Mouse (Mus musculus): ENCODE results near the gene Akap13. TPM values are rescaled to one million over a fixed set of nuclear protein-coding genes. Genes with fewer than 3 reads are reported as not detected.

Akap13 gene
- polyA plus RNA-seq, 1 experiment from 2014 or later = 17.4 TPM

DNA sequence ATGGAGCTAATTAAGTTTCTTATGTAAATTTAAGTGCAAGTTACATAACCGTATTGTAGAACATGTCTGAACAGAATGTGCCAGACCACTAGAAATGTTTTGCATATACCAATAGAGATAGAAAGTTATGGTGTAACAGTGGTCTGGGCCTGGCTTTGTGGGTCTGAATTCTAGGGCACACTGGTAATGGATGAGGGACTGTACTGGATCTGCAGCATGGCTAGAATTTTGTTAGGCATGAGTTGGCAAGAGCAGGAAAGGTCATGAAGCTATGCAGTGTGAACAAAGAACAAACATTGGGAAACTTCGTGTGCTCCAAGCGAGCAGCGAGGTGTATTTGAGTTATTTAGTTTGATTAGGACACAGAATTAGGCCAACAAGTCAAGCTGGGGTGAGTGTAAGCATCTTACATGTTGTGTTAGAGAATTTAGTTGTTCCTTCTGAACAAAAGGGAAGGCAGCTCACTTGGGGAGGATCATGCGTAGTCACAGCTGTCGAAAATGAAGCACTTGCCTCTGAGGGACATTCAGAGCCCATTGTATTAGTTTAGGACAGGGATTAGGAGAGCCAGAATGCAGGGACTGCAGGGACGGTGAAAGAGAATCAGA is 15.1 kb downstream of the Akap13 start:
- no peak overlapping the region for H3K9ac ChIP-seq (ENCODE audit: low read depth, low read length)
- WGBS = 69% methylated on average over 7 of the region's 7 CpGs
- H3K4me3 ChIP-seq (ENCODE audit: low read depth, low read length) = no peak overlapping the region
- H3K36me3 ChIP-seq (ENCODE audit: control insufficient read depth, insufficient read depth) = no peaks in the 10 kb centered on the region
- H3K4me1 ChIP-seq (replicated peaks; ENCODE audit: control insufficient read depth, insufficient read depth, low read length) = peaks cover 6% of the 10 kb centered on the region; the same call in 1 of the 2 replicates
- H3K27ac ChIP-seq (ENCODE audit: low read depth, low read length) = no peak overlapping the region
- TF ChIP-seq CTCF (IDR thresholded peaks at IDR 0.05; ENCODE audit: low read depth) = no peak
- H3K9me3 ChIP-seq (ENCODE audit: control insufficient read depth) = no peaks in the 10 kb centered on the region
- no peak for ATAC-seq
- H3K27me3 ChIP-seq (replicated peaks; ENCODE audit: control insufficient read depth, insufficient read depth, low read length) = no peaks in the 10 kb centered on the region
- H3K4me2 ChIP-seq (replicated peaks; ENCODE audit: low read depth) = no peak overlapping the region

DNA sequence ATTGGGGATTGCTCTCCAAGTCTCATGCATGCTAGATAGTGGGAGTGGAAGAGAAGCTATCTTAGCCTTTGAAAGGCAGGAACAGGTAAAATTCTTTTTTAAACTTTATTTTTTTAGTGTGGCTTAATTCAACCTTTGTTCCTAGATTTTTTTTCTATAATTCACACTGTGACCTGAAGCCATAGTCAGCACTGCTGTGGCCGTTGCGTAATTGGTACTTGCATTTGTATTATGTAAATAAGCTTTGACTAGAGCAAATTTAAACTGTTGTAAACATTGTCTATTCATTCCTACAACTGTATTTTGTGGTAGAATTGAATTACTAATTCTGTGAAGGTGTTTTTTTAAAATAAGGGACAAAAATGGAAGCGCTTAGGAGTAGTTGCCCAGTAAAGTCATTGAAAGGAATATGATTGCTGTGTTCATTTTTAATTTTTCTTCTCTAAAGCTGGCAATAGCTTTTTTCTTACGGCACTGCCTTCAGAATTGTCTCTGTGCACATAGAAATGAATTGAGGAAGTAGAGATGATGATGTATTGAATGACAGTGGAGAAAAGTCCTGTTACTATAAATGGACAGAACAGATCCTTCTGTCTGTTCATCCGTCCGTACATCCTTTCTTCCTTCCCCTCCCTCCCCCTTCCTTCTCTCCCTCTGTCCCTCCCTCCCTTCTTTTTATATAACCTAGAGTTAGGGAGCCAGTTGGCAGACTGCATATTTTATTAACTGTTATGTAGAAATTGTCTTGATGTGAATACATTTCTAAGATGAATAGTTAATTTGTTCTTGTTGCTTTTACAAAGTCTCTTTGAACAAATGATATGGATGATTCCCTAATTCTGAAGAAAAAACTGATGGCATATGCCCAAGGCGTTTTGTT is 17.2 kb downstream of the Akap13 start:
- Histone ChIP-seq H3K4me1 (replicated peaks; ENCODE audit: control insufficient read depth, insufficient read depth, low read length) (peaks cover 6% of the 10 kb centered on the region; the same call in 1 of the 2 replicates), H3K4me3 (ENCODE audit: low read depth, low read length) (no peak overlapping the region), H3K9me3 (ENCODE audit: control insufficient read depth) (no peaks in the 10 kb centered on the region), H3K9ac (ENCODE audit: low read depth, low read length) (no peak overlapping the region), H3K27me3 (replicated peaks; ENCODE audit: control insufficient read depth, insufficient read depth, low read length) (no peaks in the 10 kb centered on the region), H3K4me2 (replicated peaks; ENCODE audit: low read depth) (no peak overlapping the region), H3K36me3 (ENCODE audit: control insufficient read depth, insufficient read depth) (no peaks in the 10 kb centered on the region; the same call in 1 of the 2 replicates), H3K27ac (ENCODE audit: low read depth, low read length) (no peak overlapping the region)
- WGBS = 59% methylated on average over 7 of the region's 7 CpGs
- ATAC-seq = no peak
- no peak for TF ChIP-seq CTCF (IDR thresholded peaks at IDR 0.05; ENCODE audit: low read depth)

DNA sequence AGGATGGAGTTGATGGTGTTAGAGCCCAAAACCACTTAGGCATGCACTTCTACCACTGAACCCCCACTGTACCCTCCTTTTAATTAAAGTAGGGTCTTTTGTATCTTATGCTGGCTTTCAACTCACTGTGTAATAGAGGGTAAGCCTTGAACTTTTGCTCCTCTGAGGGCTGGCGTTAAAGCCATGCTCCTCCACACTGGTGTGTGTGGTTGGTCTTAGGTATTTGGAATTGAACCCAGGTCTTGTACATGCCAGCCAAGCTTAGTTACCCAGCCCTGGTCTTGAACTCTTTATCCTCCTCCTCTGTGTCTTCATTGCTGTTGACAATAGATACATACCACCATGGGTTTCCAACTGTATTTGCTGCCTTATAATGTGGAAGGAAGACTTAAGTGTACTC is 18.0 kb downstream of the Akap13 start:
- 93% methylated on average over 1 of the region's 1 CpGs for WGBS
- H3K27ac ChIP-seq (ENCODE audit: low read depth, low read length) = no peak overlapping the region

DNA sequence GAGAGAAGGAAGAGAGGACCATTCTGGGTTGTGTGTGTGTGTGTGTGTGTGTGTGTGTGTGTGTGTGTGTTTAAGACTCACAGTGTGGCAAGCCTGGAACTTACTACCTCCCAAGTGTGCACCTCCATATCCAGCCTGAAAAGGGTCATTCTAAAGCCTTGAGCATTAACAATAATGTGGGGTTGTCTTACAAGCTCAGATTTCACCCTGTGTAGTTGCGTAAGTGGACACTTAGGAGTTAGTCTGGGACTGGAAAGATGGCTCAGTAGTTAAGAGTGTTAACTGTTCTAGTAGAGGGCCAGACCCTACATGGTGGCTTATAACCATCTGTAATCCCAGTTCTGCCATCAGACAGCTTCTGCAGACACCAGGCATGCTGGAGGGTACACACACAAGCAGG is 18.7 kb downstream of the Akap13 start:
- Histone ChIP-seq H3K4me1 (replicated peaks; ENCODE audit: control insufficient read depth, insufficient read depth, low read length) (peaks cover 6% of the 10 kb centered on the region; the same call in 1 of the 2 replicates), H3K9ac (ENCODE audit: low read depth, low read length) (no peak overlapping the region), H3K4me2 (replicated peaks; ENCODE audit: low read depth) (no peak overlapping the region), H3K4me3 (ENCODE audit: low read depth, low read length) (no peak overlapping the region), H3K36me3 (ENCODE audit: control insufficient read depth, insufficient read depth) (no peaks in the 10 kb centered on the region; the same call in 1 of the 2 replicates), H3K27me3 (replicated peaks; ENCODE audit: control insufficient read depth, insufficient read depth, low read length) (no peaks in the 10 kb centered on the region), H3K9me3 (ENCODE audit: control insufficient read depth) (no peaks in the 10 kb centered on the region), H3K27ac (ENCODE audit: low read depth, low read length) (no peak overlapping the region)
- 93% methylated on average over 1 of the region's 1 CpGs for WGBS
- no peak for ATAC-seq
- TF ChIP-seq CTCF (IDR thresholded peaks at IDR 0.05; ENCODE audit: low read depth) = no peak

More for the DNA sequence above, 18.0 kb downstream of the Akap13 start:
- Histone ChIP-seq H3K9ac (ENCODE audit: low read depth, low read length) (no peak overlapping the region), H3K4me1 (replicated peaks; ENCODE audit: control insufficient read depth, insufficient read depth, low read length) (peaks cover 6% of the 10 kb centered on the region; the same call in 1 of the 2 replicates), H3K4me2 (replicated peaks; ENCODE audit: low read depth) (no peak overlapping the region), H3K9me3 (ENCODE audit: control insufficient read depth) (no peaks in the 10 kb centered on the region), H3K4me3 (ENCODE audit: low read depth, low read length) (no peak overlapping the region), H3K27me3 (replicated peaks; ENCODE audit: control insufficient read depth, insufficient read depth, low read length) (no peaks in the 10 kb centered on the region), H3K36me3 (ENCODE audit: control insufficient read depth, insufficient read depth) (no peaks in the 10 kb centered on the region; the same call in 1 of the 2 replicates)
- ATAC-seq = no peak
- TF ChIP-seq CTCF (IDR thresholded peaks at IDR 0.05; ENCODE audit: low read depth) = no peak

DNA sequence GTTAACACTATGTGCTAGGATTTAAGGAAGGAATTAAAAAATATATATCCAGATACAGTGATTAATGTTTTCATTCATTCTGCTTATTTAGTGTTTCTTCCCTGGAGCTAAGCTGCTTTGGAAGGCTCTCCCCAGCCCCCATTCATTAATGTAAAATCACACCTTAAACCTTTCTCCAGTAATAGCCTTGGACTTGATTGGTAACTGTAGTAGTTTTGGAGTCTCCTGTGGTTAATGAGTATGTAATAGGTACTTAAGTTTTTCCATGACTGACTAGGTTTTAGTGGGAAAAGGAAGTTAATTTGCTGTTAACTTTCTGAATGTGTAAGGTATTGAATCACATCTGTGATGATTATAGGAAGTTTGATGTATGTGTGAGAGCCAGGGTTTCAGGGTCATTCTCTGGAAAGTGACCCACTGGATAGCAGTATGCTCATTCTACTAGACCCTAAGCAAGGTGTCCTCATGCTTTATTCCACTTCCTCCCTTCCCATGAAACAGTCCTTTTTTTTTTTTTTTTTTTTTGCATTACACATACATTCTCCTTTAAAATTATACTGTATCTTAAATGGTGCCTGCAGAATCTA is 19.3 kb downstream of the Akap13 start:
- no peaks in the 10 kb centered on the region for H3K27me3 ChIP-seq (replicated peaks; ENCODE audit: control insufficient read depth, insufficient read depth, low read length)
- H3K27ac ChIP-seq (ENCODE audit: low read depth, low read length) = no peak overlapping the region
- no peak overlapping the region for H3K4me3 ChIP-seq (ENCODE audit: low read depth, low read length)
- H3K9ac ChIP-seq (ENCODE audit: low read depth, low read length) = no peak overlapping the region
- no peak for TF ChIP-seq CTCF (IDR thresholded peaks at IDR 0.05; ENCODE audit: low read depth)
- ATAC-seq = no peak
- H3K4me1 ChIP-seq (replicated peaks; ENCODE audit: control insufficient read depth, insufficient read depth, low read length) = peaks cover 6% of the 10 kb centered on the region; the same call in 1 of the 2 replicates
- no peaks in the 10 kb centered on the region for H3K9me3 ChIP-seq (ENCODE audit: control insufficient read depth)
- no peaks in the 10 kb centered on the region; the same call in 1 of the 2 replicates for H3K36me3 ChIP-seq (ENCODE audit: control insufficient read depth, insufficient read depth)
- H3K4me2 ChIP-seq (replicated peaks; ENCODE audit: low read depth) = no peak overlapping the region

DNA sequence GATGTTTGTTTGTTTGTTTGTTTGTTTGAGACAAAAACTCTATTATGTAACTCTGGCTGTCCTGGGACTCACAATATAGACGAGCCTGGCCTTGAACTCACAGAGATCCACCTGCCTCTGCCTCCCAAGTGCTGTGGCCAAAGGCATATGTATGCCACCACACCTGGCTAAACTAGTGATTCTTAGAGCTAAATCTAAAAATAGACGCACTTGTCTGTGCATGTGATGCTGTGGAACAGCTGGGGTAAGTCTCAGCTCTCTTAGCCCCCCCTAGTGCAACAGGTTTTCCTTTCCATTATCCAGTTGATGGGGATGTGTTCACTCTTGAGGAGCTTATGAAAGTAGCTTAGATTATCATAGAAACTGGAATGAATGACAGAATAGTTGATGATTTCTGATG is 22.7 kb downstream of the Akap13 start:
- no peaks in the 10 kb centered on the region for H3K9me3 ChIP-seq (ENCODE audit: control insufficient read depth)

More for the DNA sequence above, 22.7 kb downstream of the Akap13 start:
- Histone ChIP-seq H3K4me1 (replicated peaks; ENCODE audit: control insufficient read depth, insufficient read depth, low read length) (0 out of 2 replicates have a peak, but pooled peaks cover under 1% of the 10 kb centered on the region), H3K4me2 (replicated peaks; ENCODE audit: low read depth) (no peak overlapping the region), H3K27ac (ENCODE audit: low read depth, low read length) (no peak overlapping the region), H3K4me3 (ENCODE audit: low read depth, low read length) (no peak overlapping the region), H3K27me3 (replicated peaks; ENCODE audit: control insufficient read depth, insufficient read depth, low read length) (no peaks in the 10 kb centered on the region), H3K9ac (ENCODE audit: low read depth, low read length) (no peak overlapping the region), H3K36me3 (ENCODE audit: control insufficient read depth, insufficient read depth) (no peaks in the 10 kb centered on the region; the same call in 1 of the 2 replicates)
- no peak for TF ChIP-seq CTCF (IDR thresholded peaks at IDR 0.05; ENCODE audit: low read depth)
- ATAC-seq = no peak
- WGBS = 83% methylated on average over 2 of the region's 2 CpGs

Measured in intestine, postnatal 0 days (tissue).